Mouse (Mus musculus): ENCODE measurements at regions not wholly inside any gene's neighbourhood (a gene's known extent, or its start where the extent isn't known, plus 50 kb on each side); places are given as distances from the start of the nearest gene placed in this dataset.

- TF ChIP-seq CHD2 (IDR thresholded peaks at IDR 0.05; ENCODE audit: low read depth, low read length) (no peak), HCFC1 (IDR thresholded peaks at IDR 0.05; ENCODE audit: borderline replicate concordance, insufficient read depth, low read length) (no peak), ZC3H11A (IDR thresholded peaks at IDR 0.05; ENCODE audit: borderline replicate concordance, low read depth, low read length) (no peak)
Observed at GRCm38 (mm10) chr13:119263561-119263960, 164.8 kb upstream of the Paip1 start.

All from ES-E14 (cell line).